Mouse (Mus musculus) testis, adult 2 months (tissue): ENCODE results near the gene Bcl3. TPM values are rescaled to one million over a fixed set of nuclear protein-coding genes. Genes with fewer than 3 reads are reported as not detected.

ENCODE experiments used
- H3K27ac ChIP-seq: fragments of 200-500 bp; 2 replicates; pipeline ENCODE4 v1.5.1; 2012; ENCODE audit warnings: low read depth, low read length; ENCODE audit not compliant: control insufficient read depth, insufficient read depth
- H3K27me3 ChIP-seq: fragments of 200-500 bp; 2 replicates; pipeline ENCODE4 v1.6.1; 2012; ENCODE audit warnings: mild to moderate bottlenecking, low read length, moderate library complexity; ENCODE audit not compliant: control insufficient read depth, insufficient read depth
- H3K36me3 ChIP-seq: fragments of 200-500 bp; 2 replicates; pipeline ENCODE4 v1.6.1; 2012; ENCODE audit warnings: mild to moderate bottlenecking, low read length; ENCODE audit not compliant: control insufficient read depth, insufficient read depth
- H3K4me1 ChIP-seq: fragments of 200-500 bp; 2 replicates; pipeline ENCODE4 v1.6.1; 2012; ENCODE audit warnings: low read length; ENCODE audit not compliant: control insufficient read depth, insufficient read depth
- H3K4me3 ChIP-seq: fragments of 200-500 bp; 2 replicates; pipeline ENCODE4 v1.5.1; 2012; ENCODE audit warnings: low read depth, mild to moderate bottlenecking, low read length, moderate library complexity, mixed read lengths; ENCODE audit not compliant: control insufficient read depth
- CTCF ChIP-seq: fragments of 200-500 bp; IDR thresholded peaks from 2 replicates; pipeline ENCODE4 v1.5.1; 2012; ENCODE audit warnings: low read depth, mild to moderate bottlenecking, inconsistent platforms, low read length, moderate library complexity; ENCODE audit not compliant: control insufficient read depth, insufficient read depth, insufficient replicate concordance
- POLR2A ChIP-seq: fragments of 200-500 bp; IDR thresholded peaks from 2 replicates; pipeline ENCODE4 v1.6.1; 2012; ENCODE audit warnings: low read depth, mild to moderate bottlenecking, inconsistent platforms, low read length, moderate library complexity; ENCODE audit not compliant: control insufficient read depth
- polyA plus RNA-seq: library from polyadenylated mRNA; depleted of rRNA; stranded (reverse); fragments of >200 nt; gene quantifications from 2 replicates; pipeline ENCODE4 v1.2.3, GENCODE M21; 2012

Gene Bcl3
- polyA plus RNA-seq, 1 experiment, result 4.4 TPM

- H3K4me3 ChIP-seq, result no peak overlapping the region
- peaks cover 54% of the 10 kb centered on the region for H3K4me1 ChIP-seq
- H3K27ac ChIP-seq, result no peak overlapping the region
- H3K27me3 ChIP-seq, result no peaks in the 10 kb centered on the region
- H3K36me3 ChIP-seq, result no peaks in the 10 kb centered on the region
- TF ChIP-seq POLR2A (no peak), CTCF (no peak)
Measured at GRCm38 (mm10) chr7:19813579-19814122, 8.9 kb downstream of the Bcl3 start.

DNA sequence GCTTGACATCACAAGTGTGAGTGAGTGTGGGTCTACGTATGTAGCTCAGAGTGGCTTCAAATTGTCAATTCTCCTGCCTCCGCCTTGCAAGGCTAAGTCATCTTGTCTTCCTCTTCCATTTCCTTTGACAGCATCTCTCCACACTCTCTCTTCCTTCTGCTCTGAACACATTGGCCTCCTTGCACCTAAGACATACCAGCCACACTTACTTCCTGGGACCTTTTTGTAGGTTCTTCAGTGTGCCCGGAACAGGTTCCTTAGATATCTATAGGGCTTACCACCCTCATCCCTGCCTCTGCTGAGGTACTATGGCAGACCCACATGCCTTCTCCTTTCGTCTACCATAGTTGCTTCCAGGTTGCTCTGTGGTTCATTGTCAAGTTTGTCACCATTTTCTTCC is 9.4 kb downstream of the Bcl3 start:
- Histone ChIP-seq H3K36me3 (no peaks in the 10 kb centered on the region), H3K4me3 (no peak overlapping the region), H3K27me3 (no peaks in the 10 kb centered on the region), H3K4me1 (peaks cover 52% of the 10 kb centered on the region), H3K27ac (no peak overlapping the region)
- TF ChIP-seq POLR2A (no peak), CTCF (no peak)

DNA sequence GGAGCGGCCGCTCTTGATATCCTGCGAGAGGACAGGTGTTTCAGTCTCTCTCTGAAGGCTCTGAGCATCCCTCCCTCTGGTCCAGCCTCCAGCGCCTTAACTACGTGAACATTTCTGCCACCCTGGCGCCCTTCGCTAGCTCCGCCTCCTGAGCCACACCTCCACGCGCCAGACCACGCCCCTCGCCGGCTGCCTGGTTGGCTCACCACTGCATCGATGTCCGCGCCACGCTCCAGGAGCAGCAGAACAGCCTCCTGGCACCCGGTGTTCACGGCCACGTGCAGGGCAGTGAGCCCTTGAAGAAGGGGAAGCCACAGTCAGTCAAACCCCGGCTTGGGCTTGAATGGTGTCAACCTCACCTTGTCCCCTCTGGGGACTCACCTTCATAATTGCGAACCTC is 11.5 kb downstream of the Bcl3 start:
- Histone ChIP-seq H3K36me3 (no peaks in the 10 kb centered on the region), H3K27ac (no peak overlapping the region), H3K4me3 (peak overlapping the region; percentile 84), H3K27me3 (no peaks in the 10 kb centered on the region), H3K4me1 (peaks cover 38% of the 10 kb centered on the region)
- TF ChIP-seq CTCF, result no peak
- no peak for TF ChIP-seq POLR2A

DNA sequence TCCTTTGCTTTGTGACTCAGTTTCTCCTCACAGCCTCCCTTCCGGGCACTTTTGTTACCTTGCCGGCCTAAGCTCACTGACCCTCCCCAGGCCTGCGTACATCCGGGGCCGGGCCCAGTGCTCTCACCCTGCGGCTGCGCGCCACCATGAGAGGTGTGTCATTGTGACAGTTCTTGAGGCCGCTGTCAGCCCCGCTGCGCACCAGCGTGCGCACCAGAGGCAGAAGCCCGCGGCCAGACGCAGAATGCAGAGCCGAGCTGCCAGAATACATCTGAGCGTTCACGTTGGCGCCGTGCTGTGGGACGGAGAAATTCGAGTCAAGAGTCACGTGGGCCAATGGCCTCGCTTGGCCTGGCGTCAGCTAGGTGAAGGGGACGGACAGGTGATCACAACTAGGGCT is 13.2 kb downstream of the Bcl3 start:
- H3K36me3 ChIP-seq, result no peaks in the 10 kb centered on the region
- peak; percentile 21; the same call in 1 of the 2 replicates for TF ChIP-seq POLR2A
- TF ChIP-seq CTCF, result no peak
- peak overlapping the region; percentile 84 for H3K4me3 ChIP-seq
- no peaks in the 10 kb centered on the region for H3K27me3 ChIP-seq
- peaks cover 30% of the 10 kb centered on the region for H3K4me1 ChIP-seq
- no peak overlapping the region for H3K27ac ChIP-seq

- no peaks in the 10 kb centered on the region for H3K36me3 ChIP-seq
- no peak for TF ChIP-seq CTCF
- no peak for TF ChIP-seq POLR2A
- H3K4me1 ChIP-seq, result peaks cover 19% of the 10 kb centered on the region
- H3K4me3 ChIP-seq, result no peak overlapping the region
- no peak overlapping the region for H3K27ac ChIP-seq
- H3K27me3 ChIP-seq, result no peaks in the 10 kb centered on the region
Measured at GRCm38 (mm10) chr7:19806356-19806969, 16.1 kb downstream of the Bcl3 start.

DNA sequence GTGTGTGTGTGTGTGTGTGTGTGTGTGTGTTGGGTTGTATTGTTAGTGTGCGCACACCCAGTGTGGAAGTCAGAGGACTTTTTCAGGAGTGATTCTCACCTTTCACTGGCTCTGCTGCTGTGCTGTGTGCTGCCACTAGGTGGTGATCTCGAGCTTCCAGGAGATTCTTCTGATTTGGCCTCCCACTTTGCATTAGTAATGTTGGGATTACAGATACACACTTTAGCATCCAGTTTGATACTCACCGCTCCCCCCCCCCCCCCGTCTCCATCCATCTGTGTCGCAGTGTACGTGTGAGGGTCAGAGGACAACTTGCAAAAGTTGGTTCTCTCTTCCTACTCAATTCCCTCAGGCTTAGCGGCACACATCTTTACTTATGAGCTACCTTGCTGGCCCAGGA is 19.6 kb downstream of the Bcl3 start:
- Histone ChIP-seq H3K4me1 (no peaks in the 10 kb centered on the region), H3K4me3 (no peak overlapping the region), H3K27ac (no peak overlapping the region), H3K27me3 (no peaks in the 10 kb centered on the region), H3K36me3 (no peaks in the 10 kb centered on the region)
- TF ChIP-seq CTCF (peak; percentile 88), POLR2A (no peak)

DNA sequence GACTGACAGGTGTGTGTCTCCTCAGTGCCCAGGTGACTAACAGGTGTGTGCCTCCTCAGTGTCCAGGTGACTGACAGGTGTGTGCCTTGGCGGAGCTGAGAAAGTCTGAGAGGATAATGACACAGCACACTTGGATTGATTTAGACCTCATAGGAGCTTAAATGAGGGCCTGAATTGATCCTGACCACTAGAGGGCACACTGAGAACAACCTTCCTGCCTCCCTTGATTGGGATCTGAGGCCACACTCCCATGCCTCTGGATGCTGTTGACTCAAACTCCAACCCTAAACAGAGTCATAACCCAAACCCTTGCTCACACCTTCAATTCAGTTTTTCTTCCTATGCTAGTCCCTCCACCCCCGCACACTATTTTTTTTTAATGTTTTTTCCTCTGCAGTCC is 21.8 kb downstream of the Bcl3 start:
- TF ChIP-seq POLR2A, result no peak
- TF ChIP-seq CTCF, result peak; percentile 59; the same call in 1 of the 2 replicates
- no peak overlapping the region for H3K27ac ChIP-seq
- H3K36me3 ChIP-seq, result no peaks in the 10 kb centered on the region
- H3K4me1 ChIP-seq, result peaks cover 5% of the 10 kb centered on the region
- no peak overlapping the region for H3K4me3 ChIP-seq
- H3K27me3 ChIP-seq, result no peaks in the 10 kb centered on the region; the same call in 1 of the 2 replicates
